Mouse (Mus musculus) CD4-positive, CD25-positive, alpha-beta regulatory T cell, adult 4 months (primary cell): Measurements from ENCODE around the gene Ampd2. TPM values are rescaled to one million over a fixed set of nuclear protein-coding genes. Genes with fewer than 3 reads are reported as not detected.

ENCODE experiments used
- ATAC-seq: one replicate; pipeline ENCODE4 v1.8.0; 2017
- polyA plus RNA-seq, 2 experiments: library from polyadenylated mRNA; unstranded; fragments of 100-300 nt; shearing (Covaris generic); gene quantifications; one replicate each; pipeline ENCODE4 v1.2.1; 2017

Ampd2 gene
- polyA plus RNA-seq, 2 experiments from 2014 or later = 22.4 to 48.3 TPM

DNA sequence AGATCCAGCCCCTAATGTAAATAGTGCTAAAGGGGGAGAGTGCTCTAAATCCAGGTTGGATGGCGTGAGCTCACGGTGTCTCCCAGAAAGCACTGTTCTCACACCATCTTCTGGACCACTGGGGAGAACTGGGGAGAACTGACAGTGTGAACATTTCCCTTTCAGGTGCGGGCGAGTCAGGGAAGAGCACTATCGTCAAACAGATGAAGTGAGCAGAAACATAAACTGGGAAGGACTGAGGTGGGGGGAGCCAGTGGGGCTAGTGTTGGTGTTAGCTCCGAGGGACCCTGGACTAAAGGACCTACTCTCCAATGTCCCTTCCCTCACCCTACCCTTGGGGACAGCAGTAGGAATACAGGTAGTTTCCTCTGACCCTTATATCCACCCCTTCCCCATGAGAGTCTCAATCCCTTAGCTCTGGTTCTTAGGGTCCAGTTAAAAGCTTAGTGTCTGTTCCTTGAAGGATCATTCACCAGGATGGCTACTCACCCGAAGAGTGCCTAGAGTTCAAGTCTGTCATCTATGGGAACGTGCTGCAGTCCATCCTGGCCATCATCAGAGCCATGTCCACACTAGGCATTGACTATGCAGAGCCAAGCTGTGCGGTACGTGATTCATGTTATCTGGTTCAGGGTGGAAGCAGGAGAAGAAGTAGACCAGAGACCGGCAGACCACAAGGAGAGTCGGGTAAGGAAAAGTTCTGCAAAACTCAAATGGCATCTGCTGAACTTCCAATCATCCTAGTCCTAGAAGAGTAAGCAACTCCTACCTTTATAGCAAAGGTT lies 8.7 kb upstream of the Ampd2 start:
- no peak for ATAC-seq

DNA sequence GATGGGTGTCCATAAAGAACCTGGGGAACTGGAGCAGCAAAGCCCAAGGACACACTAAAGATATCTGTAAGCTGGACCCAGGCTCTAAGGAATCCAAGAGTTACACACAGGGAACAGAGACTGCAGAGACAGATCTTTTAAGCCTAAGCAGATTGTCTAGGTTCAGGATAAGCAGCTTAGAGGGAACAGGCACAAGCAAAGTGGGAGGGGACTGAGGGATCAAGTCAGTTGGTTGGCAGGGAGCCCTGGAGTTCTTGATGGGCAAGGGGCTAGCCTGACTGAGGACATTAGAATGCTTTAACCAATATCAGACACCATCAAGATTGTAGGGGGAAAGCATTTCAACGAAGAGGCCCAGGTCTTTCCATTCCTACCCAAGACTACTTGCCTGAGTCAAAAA lies 7.7 kb upstream of the Ampd2 start:
- no peak for ATAC-seq

DNA sequence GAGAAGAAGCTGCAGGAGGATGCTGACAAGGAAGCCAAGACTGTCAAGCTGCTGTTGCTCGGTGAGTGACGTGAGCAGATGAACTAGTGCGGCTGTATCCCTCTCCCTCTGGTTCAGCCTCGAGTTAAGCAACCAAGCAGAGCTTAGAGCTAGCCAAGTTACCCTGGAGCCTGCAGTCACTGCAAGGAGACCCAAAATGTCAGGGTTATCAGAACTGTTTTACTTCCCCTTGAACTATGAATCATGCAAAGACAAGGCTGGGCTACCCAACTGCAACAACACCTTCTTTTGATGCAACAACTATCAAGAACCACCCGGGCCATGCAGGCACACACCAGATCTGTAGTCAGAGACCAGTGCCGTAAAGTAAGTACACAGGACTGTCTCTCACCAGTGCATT lies 6.9 kb upstream of the Ampd2 start:
- ATAC-seq = no peak

DNA sequence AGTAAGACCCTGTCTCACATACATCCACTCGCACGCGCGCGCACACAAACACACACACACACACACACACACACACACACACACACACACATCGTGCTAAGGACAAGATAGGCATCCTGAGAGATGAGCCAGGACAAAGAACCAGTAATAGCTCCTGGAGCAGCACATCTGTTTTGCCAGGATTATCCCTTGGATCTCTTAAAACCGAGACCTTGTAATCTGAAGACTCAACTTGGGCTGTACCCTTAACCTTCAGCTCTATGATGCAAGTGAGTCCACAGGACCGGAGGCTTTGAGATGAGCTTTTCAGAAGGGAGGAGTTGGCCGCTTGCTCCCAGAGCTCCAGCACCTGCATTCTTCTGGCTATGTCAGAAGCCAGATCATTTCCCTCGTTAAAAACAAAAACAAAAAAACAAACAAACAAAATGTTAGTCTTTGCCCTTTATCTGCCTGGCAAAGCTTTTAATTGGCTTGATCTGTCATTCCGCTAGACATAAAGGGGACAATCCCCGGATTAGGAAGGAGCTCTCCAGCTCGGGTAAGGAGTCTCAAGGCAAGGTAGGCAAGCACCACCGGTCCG lies 6.2 kb upstream of the Ampd2 start, which contains the start of gene Gnat2:
TSS of gene Gnat2 (plus strand) at position 254 of the 580 bp plus-strand sequence.
- no peak for ATAC-seq

DNA sequence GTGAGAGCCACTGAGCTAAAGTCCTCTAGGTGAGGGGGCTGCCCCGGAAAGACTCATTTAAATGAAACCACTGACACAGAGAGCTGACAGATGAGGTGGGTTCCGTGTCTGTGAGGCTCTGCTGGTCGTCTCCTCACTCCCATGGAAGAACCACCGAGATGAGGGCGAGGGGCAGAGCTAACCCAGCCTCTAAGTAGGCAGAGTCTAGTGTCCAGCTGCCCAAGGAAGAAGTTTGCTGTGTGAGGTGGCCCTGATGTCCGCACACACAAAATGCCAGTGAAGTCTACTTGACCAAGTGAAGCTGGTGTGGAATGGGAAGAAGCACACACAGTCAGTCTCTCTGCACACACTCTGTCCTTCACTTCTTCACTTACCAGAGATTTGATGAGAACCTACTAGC lies 5.6 kb upstream of the Ampd2 start:
- no peak for ATAC-seq

DNA sequence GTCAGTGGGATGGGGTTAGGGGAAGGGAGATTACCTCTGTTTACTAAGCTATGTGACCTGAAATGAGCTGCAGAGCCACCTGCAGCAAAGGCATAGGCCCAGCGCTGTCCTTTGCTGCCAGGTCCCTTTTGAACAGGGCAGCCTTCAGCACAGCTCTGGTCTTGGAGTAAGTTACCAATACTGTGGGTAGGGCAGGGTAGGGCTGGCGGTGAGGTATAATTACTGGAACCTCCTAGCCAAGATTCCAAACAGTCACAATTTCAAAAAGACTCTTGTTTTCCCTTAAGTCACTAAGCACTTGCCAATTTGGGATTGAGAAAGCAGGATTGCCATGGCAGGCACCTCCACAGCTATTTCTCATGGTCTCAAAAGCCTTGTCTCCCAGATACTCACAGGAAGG lies 4.1 kb upstream of the Ampd2 start:
- ATAC-seq = no peak

DNA sequence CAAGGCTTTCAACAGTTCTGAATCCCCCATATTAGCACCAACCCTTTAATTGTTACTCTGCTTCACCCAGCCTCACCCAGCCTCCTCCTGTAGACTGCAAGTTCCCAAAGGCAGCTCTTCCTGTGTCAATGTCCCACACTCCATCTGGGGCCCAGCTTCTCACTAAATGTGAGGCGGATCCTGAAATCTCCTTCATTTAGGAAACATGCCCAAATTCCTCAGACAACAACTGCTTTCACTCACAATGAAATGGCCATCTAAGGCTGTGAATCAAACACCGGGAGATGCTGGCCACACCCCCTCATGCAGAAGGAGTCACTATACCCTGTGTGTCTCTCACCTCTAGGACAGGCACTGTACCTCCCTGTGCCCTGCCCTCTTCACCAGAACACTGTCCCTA lies 3.5 kb upstream of the Ampd2 start:
- no peak for ATAC-seq

DNA sequence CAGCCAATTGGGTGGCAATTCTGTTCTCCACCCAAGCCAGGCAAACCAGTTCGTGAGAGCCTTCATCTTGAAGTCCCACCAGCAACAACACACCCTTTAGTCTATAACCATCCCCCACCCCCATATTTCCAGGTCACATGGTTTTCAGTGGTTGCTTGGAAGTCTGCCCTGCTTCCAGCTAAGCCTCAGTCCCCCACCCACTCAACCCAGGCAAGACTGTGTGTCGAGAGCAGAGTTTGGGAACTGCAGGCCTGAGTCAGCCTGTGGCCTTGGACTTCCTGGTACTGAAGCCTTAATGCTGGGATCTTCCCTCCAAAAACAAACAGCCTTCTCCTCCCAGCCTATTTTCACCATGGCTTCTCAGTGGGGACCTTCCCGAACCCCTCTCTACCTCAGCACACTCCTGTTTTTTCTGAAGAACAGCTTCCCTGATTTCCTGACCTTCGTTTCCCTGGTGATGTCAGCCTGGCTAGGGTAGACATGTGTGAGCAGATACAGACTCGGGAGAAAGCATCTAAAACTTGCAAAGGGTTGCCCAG lies 2.5 kb upstream of the Ampd2 start:
- no peak for ATAC-seq

DNA sequence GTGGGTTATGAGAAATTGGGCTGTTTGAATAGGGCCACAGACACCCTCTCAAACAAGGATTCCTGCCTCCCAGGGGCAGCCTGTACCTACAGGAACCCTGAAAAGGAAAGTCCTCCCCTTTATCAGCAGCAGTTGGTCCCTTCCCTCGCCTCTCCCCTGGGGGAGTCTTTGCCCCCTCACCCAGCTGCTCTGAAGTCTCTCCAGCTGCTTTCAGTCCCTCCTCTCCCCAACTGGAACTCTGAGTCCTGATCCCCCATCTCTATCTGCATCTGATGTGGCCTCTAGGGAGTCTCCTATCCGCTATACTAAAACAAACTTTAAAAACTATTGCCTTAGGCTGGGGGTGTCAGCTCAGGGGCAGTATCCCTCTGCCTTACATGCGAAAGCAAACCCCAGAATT lies 878 bp upstream of the Ampd2 start:
- ATAC-seq = no peak

DNA sequence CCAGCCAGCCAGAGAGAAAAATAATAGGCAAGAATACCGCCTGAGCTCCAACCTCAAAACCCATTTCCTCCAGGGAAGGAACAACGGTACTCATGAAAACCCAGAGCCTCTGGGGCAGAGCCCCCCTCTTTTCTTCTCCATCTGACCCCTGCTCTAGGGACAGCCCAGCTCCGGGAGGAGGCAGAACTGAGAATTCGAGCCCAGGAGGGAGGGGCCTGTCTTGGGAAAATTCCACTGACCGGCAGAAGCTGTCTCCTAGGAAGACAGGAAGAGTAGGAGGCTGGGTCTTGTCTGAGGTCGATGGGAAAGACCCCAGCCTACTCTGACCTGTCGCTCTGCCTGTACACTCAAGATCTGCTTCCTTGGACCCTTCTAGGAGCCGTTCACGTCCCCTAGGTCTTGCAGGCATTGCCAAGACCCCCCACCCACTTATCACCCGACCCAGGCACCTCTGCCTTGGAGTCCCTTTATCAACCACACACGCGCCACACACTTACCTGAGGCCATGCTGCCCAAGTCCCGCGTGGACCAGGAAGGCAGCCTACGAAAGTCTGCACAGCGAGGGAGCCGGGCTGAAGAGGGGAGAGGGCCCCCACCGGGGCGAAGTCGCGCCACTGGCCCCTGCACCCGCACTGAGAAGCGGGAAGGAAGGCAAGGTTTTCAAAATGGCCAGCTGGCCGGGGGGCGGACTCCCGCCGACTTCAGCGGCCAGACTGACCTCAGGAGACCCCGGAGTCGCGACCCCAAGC lies 556 bp downstream of the Ampd2 start:
- ATAC-seq = peak; percentile 12

DNA sequence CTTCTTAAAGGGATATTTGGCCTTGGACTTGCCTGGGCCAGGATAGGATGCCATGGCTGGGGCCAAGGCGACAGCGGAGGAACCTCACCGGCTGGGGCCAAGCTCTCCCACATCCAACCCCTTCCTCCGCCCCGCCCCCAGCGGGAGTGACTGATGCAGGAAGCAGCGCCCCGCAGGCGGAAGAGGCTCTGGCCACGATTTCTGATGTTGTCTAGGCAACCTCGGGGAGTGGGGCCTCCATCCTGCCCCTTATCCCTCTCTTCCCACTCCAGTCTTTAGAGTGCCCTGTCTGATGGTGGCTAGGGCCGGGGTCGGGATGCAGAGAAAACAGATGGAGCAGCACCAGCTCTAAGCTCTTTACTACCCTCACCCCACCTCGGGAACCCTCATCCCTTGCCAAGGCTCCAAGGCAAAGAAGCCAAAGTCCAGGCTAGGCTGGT lies 1.1 kb downstream of the Ampd2 start:
- peak; percentile 92 for ATAC-seq

DNA sequence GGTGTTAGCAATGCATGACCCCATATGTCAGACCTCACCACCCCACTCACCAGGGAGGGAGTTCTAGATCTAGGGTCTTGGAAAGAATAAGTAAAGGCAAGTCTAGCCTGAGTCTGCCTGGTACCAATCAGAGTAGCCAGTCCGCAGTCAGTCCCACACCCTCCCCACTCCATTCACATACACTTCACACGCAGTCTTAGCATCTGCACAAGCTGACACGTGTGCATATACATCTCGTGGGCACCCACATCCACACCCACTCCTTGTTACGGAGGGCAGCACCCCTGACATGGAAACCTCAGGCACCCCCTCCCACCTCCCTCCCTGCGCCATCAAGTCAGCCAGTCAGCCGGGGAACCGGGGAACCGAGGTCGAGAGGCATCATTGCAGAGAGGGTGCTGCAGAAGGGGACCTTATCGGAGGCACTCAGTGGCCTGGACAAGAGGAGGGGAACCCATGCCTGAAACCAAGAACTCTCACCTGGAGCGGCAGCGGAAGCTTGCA lies 1.6 kb downstream of the Ampd2 start:
- ATAC-seq = no peak

DNA sequence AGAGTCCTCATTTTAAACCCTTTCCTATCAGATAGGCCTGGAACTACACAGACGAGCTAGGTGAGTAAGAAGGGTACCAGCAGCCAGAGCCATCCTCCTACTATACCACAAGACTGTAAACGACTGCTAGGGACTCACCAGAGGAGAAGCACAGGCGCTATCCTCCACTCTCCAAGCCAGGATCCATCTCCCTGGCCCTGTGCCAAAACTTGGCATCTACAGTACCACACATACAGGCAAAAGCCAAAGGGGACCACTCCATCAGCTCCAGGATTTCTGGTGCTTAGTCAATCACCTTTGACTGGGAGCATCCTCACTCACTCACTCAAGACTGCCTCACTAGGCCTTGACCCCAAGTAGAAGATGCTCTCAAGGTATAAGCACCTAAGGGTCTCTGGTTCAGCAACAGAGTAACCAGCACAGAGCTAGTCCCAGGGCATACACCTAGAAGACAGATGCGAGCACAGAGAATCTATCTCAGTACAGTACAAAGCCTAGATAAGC lies 2.5 kb downstream of the Ampd2 start:
- ATAC-seq = no peak

DNA sequence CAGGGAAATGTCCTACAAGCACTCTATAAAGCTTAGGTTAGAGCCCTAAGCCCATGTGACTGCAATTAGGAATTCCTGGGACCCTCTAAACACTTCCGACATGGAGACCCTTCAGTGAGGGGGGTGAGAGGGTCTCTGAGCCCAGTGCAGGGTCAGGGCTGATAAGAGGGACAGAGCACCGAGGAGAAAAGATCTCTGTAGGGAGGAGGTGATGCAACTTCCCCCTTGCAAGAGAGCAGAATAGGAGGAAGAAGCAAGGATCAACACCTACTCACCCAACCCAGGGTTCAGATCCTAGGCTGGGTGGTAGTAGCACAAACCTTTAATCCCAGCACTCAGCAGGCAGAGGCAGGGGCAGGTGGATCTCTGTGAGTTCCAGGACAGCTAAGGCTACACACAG lies 3.3 kb downstream of the Ampd2 start:
- ATAC-seq = no peak

DNA sequence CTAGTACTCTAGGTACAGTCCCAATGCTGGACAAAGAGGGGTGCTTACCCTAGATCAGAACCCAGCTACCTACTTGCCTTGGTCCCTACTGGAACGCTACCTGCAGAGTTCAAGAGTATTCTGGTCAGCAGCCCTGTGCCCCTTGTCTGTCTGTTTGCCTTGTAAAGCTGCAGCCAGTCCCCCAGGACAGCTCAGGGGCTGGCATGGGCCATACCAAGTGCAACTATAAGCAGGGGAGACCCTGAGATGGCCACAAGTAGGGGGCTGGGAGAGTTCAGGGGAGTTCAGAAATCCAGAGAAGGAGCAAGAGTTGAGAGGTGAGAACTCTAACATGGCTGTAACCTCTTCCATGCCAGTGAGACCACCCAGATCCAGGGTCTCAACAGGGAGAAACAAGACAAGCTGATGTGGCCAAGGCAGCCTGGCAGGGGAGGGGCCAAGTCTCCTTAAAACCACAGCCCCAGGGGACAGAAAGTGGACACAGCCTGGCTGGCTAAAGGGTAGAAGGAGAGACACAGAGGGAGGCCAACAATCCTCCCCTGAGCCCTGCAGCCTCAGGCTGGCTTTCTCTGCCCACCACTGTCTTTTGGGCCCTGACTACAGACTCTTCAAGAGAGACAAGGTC lies 4.1 kb downstream of the Ampd2 start:
- no peak for ATAC-seq

DNA sequence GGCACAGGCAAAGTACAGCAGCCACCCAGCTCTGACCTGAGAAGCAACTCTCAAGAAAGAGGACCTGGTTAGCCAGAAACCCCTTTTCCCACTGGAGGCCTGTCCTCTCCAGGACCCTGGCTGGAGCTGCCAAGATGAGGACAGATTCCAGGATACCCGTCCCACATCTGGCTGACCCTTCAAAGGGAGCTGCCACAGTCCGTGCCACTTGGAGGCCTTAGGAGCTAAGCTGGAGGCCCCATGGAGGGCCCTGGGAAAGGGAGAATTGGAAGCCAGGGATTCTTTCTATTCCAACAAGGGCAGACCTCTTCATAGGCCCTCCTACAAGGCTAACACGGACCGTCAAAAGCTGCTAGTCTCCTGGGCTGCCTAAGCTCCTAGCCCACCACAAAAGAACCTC lies 4.8 kb downstream of the Ampd2 start:
- ATAC-seq = no peak

DNA sequence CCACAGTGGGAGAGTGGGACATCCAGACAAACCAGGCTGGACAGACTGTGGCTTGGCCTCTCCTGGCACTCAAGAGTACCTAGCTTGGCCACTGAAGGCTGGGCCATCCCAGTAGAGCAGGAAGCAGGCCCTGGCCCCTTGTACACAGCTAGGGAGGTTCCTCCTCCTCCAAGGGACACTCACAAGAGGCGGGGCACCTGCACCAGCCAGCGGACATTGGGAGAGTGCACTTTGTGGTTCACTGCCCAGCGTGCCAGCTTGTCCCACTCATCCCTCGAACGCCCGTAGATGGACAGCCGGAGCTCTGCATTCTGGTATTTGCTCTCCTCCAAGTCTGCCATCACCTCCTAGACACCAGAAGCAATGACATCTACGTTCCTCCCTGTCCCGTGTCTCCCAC lies 9.6 kb downstream of the Ampd2 start:
- ATAC-seq = no peak

DNA sequence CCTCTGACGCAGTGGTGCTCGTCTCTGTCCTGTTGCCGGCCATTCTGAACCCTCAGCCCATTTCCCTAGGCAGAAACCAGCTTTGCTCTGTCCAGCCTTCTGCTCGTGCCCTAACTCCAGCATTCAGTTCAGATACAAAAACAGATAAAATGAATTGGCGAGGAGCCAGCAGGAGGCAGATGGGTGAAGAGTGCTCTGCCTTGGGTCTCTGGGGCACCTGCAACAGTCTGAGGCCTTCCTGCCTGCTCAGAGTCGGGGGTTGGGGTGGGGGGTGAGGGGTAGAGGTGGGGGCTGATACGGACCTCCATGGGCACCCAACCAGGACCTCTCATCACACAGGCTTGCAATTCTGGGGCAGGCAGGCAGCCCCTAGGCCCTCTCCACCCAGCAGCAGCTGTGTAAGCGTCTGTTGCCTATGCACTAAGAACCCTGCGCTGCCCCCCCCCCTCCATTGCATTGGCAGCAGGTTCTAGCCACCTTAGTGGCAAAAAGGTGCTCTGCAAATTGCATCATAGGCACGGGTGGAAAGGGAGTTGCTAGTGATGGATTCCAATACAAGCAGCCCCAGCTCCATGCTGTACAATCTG lies 13.4 kb downstream of the Ampd2 start:
- no peak for ATAC-seq

DNA sequence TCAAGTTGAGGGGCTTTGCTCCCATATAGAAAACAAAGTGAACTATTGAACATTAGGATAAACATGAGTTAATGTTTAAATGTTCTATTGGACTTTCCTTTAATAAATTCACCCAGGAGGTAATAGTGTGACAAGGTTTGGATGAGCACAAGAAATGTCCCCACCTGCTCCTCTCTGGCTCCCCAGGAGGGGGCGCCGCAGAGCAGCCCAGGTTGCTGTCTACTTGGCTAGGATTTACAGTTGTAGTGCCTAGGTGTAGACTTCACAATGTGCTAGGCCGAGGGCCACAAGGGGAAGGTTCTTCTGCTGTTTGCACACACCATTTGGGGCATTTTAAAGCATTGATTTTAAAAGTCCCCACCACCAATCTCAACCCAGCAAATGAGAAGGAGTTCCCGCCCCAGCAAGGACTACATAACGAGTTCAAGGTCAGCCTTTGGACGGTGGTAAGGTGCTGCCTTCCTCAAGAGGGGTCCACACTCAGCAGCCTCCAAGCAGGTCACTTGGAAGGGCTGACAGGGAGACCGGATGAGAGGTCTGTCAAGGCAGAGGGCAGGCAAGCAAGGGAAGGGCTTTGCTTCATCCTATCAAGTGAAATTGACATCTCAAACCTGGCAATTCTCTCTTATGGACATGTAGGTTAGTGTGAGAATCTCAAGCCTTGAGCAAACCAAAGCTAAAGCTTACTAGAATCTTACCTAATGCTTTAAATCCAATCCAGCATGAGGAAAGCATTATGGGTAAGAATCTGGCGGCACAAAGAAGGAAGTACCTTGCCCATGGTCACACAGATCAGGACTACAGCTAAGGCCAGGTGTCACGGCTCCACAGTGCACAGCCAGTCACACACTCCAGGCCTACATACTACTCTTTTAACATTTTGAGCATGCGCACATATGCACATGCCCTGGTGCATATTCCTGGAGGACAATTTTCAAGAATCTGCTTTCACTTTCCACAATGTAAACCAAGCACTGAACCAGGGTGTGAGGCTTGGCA lies 15.9 kb downstream of the Ampd2 start:
- ATAC-seq = peak; percentile 95

DNA sequence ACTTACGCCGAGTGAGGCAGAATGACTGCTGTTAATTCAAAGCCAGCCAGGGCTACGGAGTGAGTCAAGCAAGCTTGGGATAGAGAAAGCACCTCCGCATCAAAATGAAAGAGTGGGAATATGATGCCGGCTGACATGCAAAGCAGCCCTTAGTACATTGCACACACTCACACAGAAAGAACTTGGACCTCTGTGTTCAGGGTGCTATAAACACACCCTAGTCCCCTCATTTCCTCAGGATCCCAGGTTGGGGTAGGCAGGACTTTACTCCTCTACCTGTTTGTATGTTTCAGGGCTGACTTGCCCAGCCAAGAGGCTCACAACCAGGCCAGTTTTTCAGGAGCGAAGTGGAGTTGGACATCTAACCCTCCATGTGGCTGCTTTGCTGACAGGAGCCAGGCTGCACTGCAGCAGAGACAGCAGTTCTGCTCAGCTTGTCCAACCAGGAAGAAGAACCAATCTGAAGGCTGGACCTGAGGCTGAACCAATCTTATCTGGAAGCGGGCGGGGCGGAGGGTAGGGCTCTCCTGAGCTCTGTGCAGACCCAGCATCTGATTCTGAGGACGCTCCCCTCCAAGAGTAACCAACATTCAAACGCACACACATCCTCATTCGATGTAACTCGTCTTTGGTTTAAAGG lies 17.1 kb downstream of the Ampd2 start:
- no peak for ATAC-seq
